Mouse (Mus musculus) left cerebral cortex, postnatal 25 days (tissue): Measurements from ENCODE around the gene 4930519P11Rik. TPM values are rescaled to one million over a fixed set of nuclear protein-coding genes. Genes with fewer than 3 reads are reported as not detected.

Experiments
- DNase-seq, 2 experiments: peaks; one replicate each; pipeline ENCODE4 v3.0.0; 2022; ENCODE audit warnings: low spot score in 2 of 2, mixed read lengths in 1 of 2
- intact Hi-C: fragments of 180-260 bp; cut with DNase I; formaldehyde crosslinking; loops from one replicate; pipeline ENCODE4 v1.15.1; 2025
- total RNA-seq, 2 experiments: library from RNA; stranded (reverse); gene quantifications; 2 replicates each; pipeline ENCODE4 v1.2.3; 2021

Gene 4930519P11Rik
- total RNA-seq, 2 experiments from 2014 or later = not detected

- intact Hi-C loops = no loop called here
- DNase-seq = no peak
These were observed 46.6 kb downstream of the 4930519P11Rik start for GRCm38 (mm10) chr2:154566641-154567040.

DNA sequence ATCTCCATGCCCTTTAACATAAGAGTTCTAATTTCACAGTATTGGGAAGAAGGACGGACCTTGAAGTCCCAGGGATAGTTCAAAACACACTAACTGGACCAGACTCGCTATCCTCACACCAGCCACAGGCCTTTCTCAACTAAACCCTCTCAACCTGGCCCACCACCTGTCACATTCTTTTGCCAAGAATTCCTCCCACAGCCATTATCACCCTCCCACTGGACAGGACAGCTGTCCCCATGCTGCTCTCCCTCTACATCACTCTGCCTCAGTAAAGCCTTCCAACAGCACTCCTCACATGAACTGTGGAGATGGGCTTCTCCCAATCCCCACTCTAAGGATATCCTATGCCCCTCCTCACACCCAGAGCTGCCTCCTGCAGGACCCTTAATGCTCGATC lies 47.7 kb downstream of the 4930519P11Rik start:
- intact Hi-C loops = no loop called here
- peak in 1 of 2 experiments; percentile 76 for DNase-seq

DNA sequence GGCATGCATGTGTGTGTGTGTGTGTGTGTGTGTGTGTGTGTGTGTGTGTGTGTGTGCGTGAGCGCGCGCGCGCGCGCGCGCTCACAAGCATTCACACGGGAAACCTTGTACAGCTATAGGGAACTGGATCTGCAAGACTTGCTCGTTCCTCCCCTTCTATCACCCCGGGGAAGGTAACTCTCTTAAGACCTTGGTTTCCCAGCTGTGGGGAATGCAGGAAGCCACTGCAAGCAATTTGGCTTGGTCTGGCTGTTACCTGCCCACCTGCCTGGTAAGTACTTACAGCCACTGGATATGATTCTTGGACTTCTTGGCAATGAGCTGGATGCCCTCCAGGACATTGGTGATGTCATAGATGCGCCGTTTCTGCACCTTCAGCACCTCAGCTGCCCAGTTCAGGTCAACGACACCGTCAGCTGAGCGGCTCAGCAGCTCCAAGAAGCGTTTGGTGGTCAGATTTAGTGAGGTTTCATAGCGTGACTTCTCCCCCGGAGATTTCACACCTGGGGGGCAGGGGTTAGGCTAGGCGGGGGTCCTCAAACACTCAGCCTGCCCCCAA lies 49.5 kb downstream of the 4930519P11Rik start:
- DNase-seq = no peak
- intact Hi-C loops = no loop called here

Other genes starting within 250 kb of the 4930519P11Rik start
- gene Cdk5rap1, start 240.4 kb downstream of the 4930519P11Rik start, total RNA-seq = 10 to 100 TPM; 11.4 to 17.4 TPM
- gene Snta1, start 205.3 kb downstream of the 4930519P11Rik start, total RNA-seq = 10 to 100 TPM; 30.7 to 35.7 TPM
- gene Cbfa2t2, start 177.0 kb downstream of the 4930519P11Rik start, total RNA-seq = 10 to 100 TPM; 54.6 to 57.5 TPM
- gene 1700003F12Rik, start 66.4 kb downstream of the 4930519P11Rik start, total RNA-seq = 1 to 10 TPM in 1 of 2 experiments, not detected in 1; 1.4 TPM
- gene Actl10, start 61.7 kb downstream of the 4930519P11Rik start, total RNA-seq = not detected
- gene Necab3, start 54.5 kb downstream of the 4930519P11Rik start, total RNA-seq = 10 to 100 TPM; 82.5 to 88.7 TPM
- 10 to 100 TPM in 1 of 2 experiments, 1 to 10 TPM in 1; 8.8 to 10.1 TPM for gene E2f1, start 43.5 kb downstream of the 4930519P11Rik start, total RNA-seq
- 10 to 100 TPM; 11.4 to 14.1 TPM for gene Pxmp4, start 9.7 kb downstream of the 4930519P11Rik start, total RNA-seq
- gene Zfp341, start 140 bp downstream of the 4930519P11Rik start, total RNA-seq = 10 to 100 TPM; 12.1 to 13.1 TPM
- gene Chmp4b, start 38.3 kb upstream of the 4930519P11Rik start, total RNA-seq = 100 to 1,000 TPM; 215 to 218 TPM
- not detected for gene Gm14214, start 156.6 kb upstream of the 4930519P11Rik start, total RNA-seq
- 100 to 1,000 TPM in 1 of 2 experiments, 10 to 100 TPM in 1; 99.4 to 101 TPM for gene Raly, start 177.7 kb upstream of the 4930519P11Rik start, total RNA-seq
- not detected for gene a, start 178.0 kb upstream of the 4930519P11Rik start, total RNA-seq